Mouse (Mus musculus) cerebellum, adult 2 months (tissue): ENCODE results near the gene Lin28a.

Source experiments
- CTCF ChIP-seq: fragments of 200-500 bp; IDR thresholded peaks from 2 replicates; pipeline ENCODE4 v1.5.1; 2011; ENCODE audit warnings: low read depth, mild to moderate bottlenecking, control low read depth, low read length, moderate library complexity, borderline replicate concordance; ENCODE audit not compliant: insufficient read depth
- POLR2A ChIP-seq: fragments of 200-500 bp; IDR thresholded peaks from 2 replicates; pipeline ENCODE4 v1.6.1; 2011; ENCODE audit warnings: low read length, control low read depth, borderline replicate concordance; ENCODE audit not compliant: insufficient read depth

GRCm38 (mm10) chr4:134062561-134062960, 43.9 kb upstream of the Lin28a start:
- TF ChIP-seq POLR2A (no peak), CTCF (no peak)
